Mouse (Mus musculus) forebrain, embryonic 15.5 days (tissue): Measurements from ENCODE around the gene Vps13a. TPM values are rescaled to one million over a fixed set of nuclear protein-coding genes. Genes with fewer than 3 reads are reported as not detected.
"Not testable (repeated sequence)": the region's sequence is repeated elsewhere in the genome, so short reads cannot be mapped to it uniquely, and the experiment has no call there.

Source experiments
- ATAC-seq: fragments of 200-750 bp; cut with Nextera tagmentation; replicated peaks from 2 replicates; pipeline ENCODE4 v1.8.0; 2017; ENCODE audit warnings: mild to moderate bottlenecking, moderate TSS enrichment, moderate library complexity
- H3K27ac ChIP-seq: fragments of 300-500 bp; sonication (generic); replicated peaks from 2 replicates; pipeline ENCODE4 v1.5.1; 2015; ENCODE audit warnings: mild to moderate bottlenecking, inconsistent platforms
- H3K27me3 ChIP-seq: fragments of 300-500 bp; sonication (generic); 2 replicates; pipeline ENCODE4 v1.6.1; 2015; ENCODE audit warnings: inconsistent platforms
- H3K36me3 ChIP-seq: fragments of 300-500 bp; sonication (generic); 2 replicates; pipeline ENCODE4 v1.6.1; 2015; ENCODE audit warnings: mild to moderate bottlenecking, inconsistent platforms
- H3K4me1 ChIP-seq: fragments of 300-500 bp; sonication (generic); 2 replicates; pipeline ENCODE4 v1.6.1; 2015; ENCODE audit warnings: inconsistent platforms
- H3K4me2 ChIP-seq: fragments of 300-500 bp; sonication (generic); replicated peaks from 2 replicates; pipeline ENCODE4 v1.6.1; 2015; ENCODE audit warnings: mild to moderate bottlenecking, inconsistent platforms
- H3K4me3 ChIP-seq: fragments of 300-500 bp; sonication (generic); 2 replicates; pipeline ENCODE4 v1.5.1; 2015; ENCODE audit warnings: mild to moderate bottlenecking, inconsistent platforms
- H3K9ac ChIP-seq: fragments of 300-500 bp; sonication (generic); replicated peaks from 2 replicates; pipeline ENCODE4 v1.6.1; 2015; ENCODE audit warnings: mild to moderate bottlenecking, inconsistent platforms
- H3K9me3 ChIP-seq: fragments of 300-500 bp; sonication (generic); 2 replicates; pipeline ENCODE4 v1.6.1; 2016; ENCODE audit warnings: inconsistent platforms
- WGBS: fragments of 180-500 bp; shearing (Covaris S2); methylation state at CpG from one replicate; pipeline ENCODE4 v1.1.7; 2015; ENCODE audit warnings: mixed read lengths; 5-methylcytosine and 5-hydroxymethylcytosine counted together
- polyA plus RNA-seq: library from polyadenylated mRNA; unstranded; fragments of >200 nt; fragmentation: Nextera tagmentation; extraction: Ambion mirVana; gene quantifications from 2 replicates; pipeline ENCODE4 v1.2.1, GENCODE M21; 2015

Gene Vps13a
- polyA plus RNA-seq, 1 experiment from 2014 or later, result 7.7 TPM

GRCm38 (mm10) chr19:16784879-16785278 is 4.1 kb upstream of the Vps13a start:
- Histone ChIP-seq H3K4me1 (peaks cover 8% of the 10 kb centered on the region), H3K4me2 (no peak overlapping the region), H3K9ac (no peak overlapping the region), H3K36me3 (no peaks in the 10 kb centered on the region), H3K9me3 (no peaks in the 10 kb centered on the region), H3K27me3 (peaks cover 8% of the 10 kb centered on the region; the same call in 1 of the 2 replicates), H3K27ac (no peak overlapping the region), H3K4me3 (no peak overlapping the region)
- WGBS, result 28% methylated on average over 3 of the region's 3 CpGs
- ATAC-seq, result no peak

GRCm38 (mm10) chr19:16781406-16782019 is 780 bp upstream of the Vps13a start:
- Histone ChIP-seq H3K9ac (peak overlapping the region; percentile 53), H3K27ac (no peak overlapping the region), H3K4me1 (peaks cover 11% of the 10 kb centered on the region), H3K36me3 (no peaks in the 10 kb centered on the region), H3K4me3 (peak overlapping the region; percentile 76), H3K4me2 (peak overlapping the region; percentile 91), H3K9me3 (no peaks in the 10 kb centered on the region), H3K27me3 (peaks cover 6% of the 10 kb centered on the region; the same call in 1 of the 2 replicates)
- 9% methylated on average over 10 of the region's 10 CpGs for WGBS
- peak; percentile 3; the same call in 1 of the 2 replicates for ATAC-seq

DNA sequence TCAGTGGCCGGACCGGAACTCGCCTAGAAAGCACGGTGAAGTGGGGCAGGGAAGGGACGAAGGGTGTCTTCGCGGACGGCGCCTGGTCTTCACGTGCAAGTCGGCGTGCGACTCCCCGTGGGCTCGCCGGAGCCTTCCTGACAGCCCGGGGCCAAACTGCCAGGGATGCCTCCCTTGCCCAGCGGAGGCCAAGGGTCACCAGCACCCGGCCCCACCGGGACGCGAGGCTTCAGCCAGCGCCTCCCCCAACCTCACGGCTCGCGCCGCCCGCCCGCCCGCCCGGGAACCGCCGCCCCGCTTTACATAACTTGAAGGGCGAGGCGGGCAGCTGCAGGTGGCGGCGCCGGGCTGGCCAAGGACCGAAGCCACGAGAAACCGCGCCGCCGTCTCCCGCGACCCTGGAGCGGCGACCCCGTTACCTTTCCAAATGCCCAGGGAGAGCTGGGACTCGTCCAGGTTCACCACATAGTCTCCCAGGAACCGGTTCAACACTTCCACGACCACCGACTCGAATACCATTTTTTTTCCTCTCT is 416 bp downstream of the Vps13a start:
- peak; percentile 56; the same call in 1 of the 2 replicates for ATAC-seq
- WGBS, result under 1% methylated on average over 54 of the region's 55 CpGs

GRCm38 (mm10) chr19:16779786-16780185 is 947 bp downstream of the Vps13a start:
- H3K9me3 ChIP-seq, result no peaks in the 10 kb centered on the region
- ATAC-seq, result no peak
- H3K36me3 ChIP-seq, result no peaks in the 10 kb centered on the region
- peaks cover 6% of the 10 kb centered on the region; the same call in 1 of the 2 replicates for H3K27me3 ChIP-seq
- H3K4me3 ChIP-seq, result peak overlapping the region; percentile 76
- H3K4me2 ChIP-seq, result peak overlapping the region; percentile 91
- H3K4me1 ChIP-seq, result peaks cover 11% of the 10 kb centered on the region
- H3K9ac ChIP-seq, result peak overlapping the region; percentile 53
- no peak overlapping the region for H3K27ac ChIP-seq
- WGBS, result 12% methylated on average over 8 of the region's 8 CpGs

More for the DNA sequence above, 416 bp downstream of the Vps13a start:
- Histone ChIP-seq H3K4me1 (peaks cover 11% of the 10 kb centered on the region), H3K4me2 (peak overlapping the region; percentile 91), H3K27me3 (peaks cover 6% of the 10 kb centered on the region; the same call in 1 of the 2 replicates), H3K27ac (no peak overlapping the region), H3K36me3 (no peaks in the 10 kb centered on the region), H3K9ac (peak overlapping the region; percentile 53), H3K9me3 (no peaks in the 10 kb centered on the region), H3K4me3 (peak overlapping the region; percentile 76)

- H3K36me3 ChIP-seq, result no peaks in the 10 kb centered on the region
- H3K4me3 ChIP-seq, result no peak overlapping the region
- no peak overlapping the region for H3K4me2 ChIP-seq
- ATAC-seq, result no peak
- H3K4me1 ChIP-seq, result peaks cover 11% of the 10 kb centered on the region
- peaks cover 6% of the 10 kb centered on the region; the same call in 1 of the 2 replicates for H3K27me3 ChIP-seq
- WGBS, result 64% methylated on average over 5 of the region's 5 CpGs
- no peak overlapping the region for H3K27ac ChIP-seq
- H3K9ac ChIP-seq, result 0 out of 2 replicates have a peak overlapping the region, but pooled peaks have one; percentile 4
- no peaks in the 10 kb centered on the region for H3K9me3 ChIP-seq
Observed at GRCm38 (mm10) chr19:16779281-16779680, 1.5 kb downstream of the Vps13a start.

DNA sequence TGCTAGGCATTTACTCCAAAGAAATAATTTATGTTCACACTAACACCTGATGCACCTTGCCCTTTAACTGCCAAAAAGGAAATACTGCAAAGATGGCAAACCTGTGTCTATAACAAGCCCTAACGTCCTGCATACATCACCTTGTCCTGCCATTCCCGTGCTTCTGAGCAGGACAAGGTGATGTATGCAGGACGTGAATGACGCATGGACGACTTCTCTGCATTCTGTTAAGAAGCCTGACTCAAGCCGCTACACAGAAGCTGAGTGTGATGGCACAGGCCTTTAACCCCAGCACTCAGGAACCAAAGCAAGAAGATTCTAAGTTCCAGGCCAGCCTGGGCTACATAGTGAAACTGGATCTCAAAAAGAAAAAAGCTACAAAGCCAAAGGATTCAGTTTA is 2.2 kb downstream of the Vps13a start:
- WGBS, result 75% methylated on average over 6 of the region's 6 CpGs
- Histone ChIP-seq H3K4me3 (no peak overlapping the region), H3K9ac (no peak overlapping the region)

GRCm38 (mm10) chr19:16777901-16778300 is 2.8 kb downstream of the Vps13a start:
- Histone ChIP-seq H3K4me3 (no peak overlapping the region), H3K9me3 (no peaks in the 10 kb centered on the region), H3K27ac (no peak overlapping the region), H3K4me2 (no peak overlapping the region), H3K27me3 (peaks cover 5% of the 10 kb centered on the region; the same call in 1 of the 2 replicates), H3K36me3 (no peaks in the 10 kb centered on the region), H3K4me1 (peaks cover 11% of the 10 kb centered on the region), H3K9ac (no peak overlapping the region)
- 76% methylated on average over 3 of the region's 3 CpGs for WGBS
- ATAC-seq, result no peak

More for the DNA sequence above, 2.2 kb downstream of the Vps13a start:
- H3K36me3 ChIP-seq, result no peaks in the 10 kb centered on the region
- H3K4me2 ChIP-seq, result no peak overlapping the region
- no peak for ATAC-seq
- no peaks in the 10 kb centered on the region for H3K9me3 ChIP-seq
- H3K4me1 ChIP-seq, result peaks cover 11% of the 10 kb centered on the region
- no peak overlapping the region for H3K27ac ChIP-seq
- peaks cover 6% of the 10 kb centered on the region; the same call in 1 of the 2 replicates for H3K27me3 ChIP-seq

DNA sequence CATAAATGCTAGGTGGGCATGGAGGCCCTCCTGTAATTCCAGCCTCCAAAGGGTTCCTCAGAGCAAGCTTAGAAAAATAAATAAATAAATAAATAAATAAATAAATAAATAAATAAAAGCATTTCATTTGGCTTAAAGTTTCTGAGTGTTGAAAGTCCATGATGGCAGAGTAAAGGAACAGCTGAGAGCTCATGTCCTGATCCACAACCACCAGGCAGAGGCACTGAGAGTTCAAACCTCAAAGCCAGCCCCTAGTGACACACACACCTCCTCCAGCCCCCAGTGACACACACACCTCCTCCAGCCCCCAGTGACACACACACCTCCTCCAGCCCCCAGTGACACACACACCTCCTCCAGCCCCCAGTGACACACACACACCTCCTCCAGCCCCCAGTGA is 3.3 kb downstream of the Vps13a start:
- H3K9ac ChIP-seq, H3K4me3 ChIP-seq, H3K9me3 ChIP-seq, H3K27ac ChIP-seq, H3K4me2 ChIP-seq, ATAC-seq, H3K27me3 ChIP-seq, H3K36me3 ChIP-seq: not testable (repeated sequence)
- H3K4me1 ChIP-seq, result peaks cover 11% of the 10 kb centered on the region

- ATAC-seq, result no peak
- H3K27me3 ChIP-seq, result no peaks in the 10 kb centered on the region
- no peak overlapping the region for H3K4me3 ChIP-seq
- H3K9ac ChIP-seq, result no peak overlapping the region
- no peaks in the 10 kb centered on the region for H3K4me1 ChIP-seq
- 71% methylated on average over 11 of the region's 11 CpGs for WGBS
- H3K4me2 ChIP-seq, result no peak overlapping the region
- H3K27ac ChIP-seq, result no peak overlapping the region
- no peaks in the 10 kb centered on the region for H3K9me3 ChIP-seq
- no peaks in the 10 kb centered on the region for H3K36me3 ChIP-seq
Observed at GRCm38 (mm10) chr19:16773237-16774016, 7.3 kb downstream of the Vps13a start.

DNA sequence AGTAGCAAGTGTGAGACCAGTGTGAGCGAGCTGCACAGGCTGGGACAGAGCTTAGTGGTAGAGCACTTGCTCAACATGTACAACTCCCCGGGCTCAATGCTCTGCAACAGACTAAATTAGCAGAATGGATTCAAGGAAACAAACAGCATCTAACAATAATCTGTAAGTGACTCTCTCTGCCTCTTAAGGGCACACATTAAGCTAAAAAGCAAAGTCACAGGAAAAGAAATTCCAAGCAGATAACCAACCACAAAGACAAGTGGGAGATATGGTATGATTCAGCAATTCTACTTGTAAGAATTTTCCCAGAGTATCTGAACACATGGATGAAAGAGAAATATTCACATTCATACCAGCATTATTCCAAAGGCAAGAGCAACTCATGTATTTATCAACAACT is 13.3 kb downstream of the Vps13a start:
- WGBS, result 80% methylated on average over 2 of the region's 2 CpGs
- no peak for ATAC-seq

DNA sequence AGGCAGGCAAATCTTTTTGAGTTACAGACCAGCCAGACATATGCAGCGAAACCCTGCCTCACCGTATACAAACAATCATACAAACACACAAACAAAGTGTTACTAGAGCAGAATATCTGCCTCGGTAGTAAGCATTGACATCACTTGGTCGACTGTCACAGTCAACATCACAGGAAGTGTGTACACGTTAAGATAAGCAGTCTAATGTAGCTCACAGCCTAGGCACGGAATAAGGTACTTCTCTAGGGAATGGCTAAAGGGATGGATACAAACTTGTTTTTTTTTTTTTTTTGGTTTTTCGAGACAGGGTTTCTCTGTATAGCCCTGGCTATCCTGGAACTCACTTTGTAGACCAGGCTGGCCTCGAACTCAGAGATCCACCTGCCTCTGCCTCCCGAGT is 23.3 kb downstream of the Vps13a start:
- not testable (repeated sequence) for H3K27me3 ChIP-seq, H3K27ac ChIP-seq, H3K4me3 ChIP-seq, ATAC-seq, H3K4me1 ChIP-seq, H3K4me2 ChIP-seq, H3K36me3 ChIP-seq, H3K9ac ChIP-seq, H3K9me3 ChIP-seq
- 94% methylated on average over 9 of the region's 9 CpGs for WGBS

More for the DNA sequence above, 13.3 kb downstream of the Vps13a start:
- no peak overlapping the region for H3K9ac ChIP-seq
- H3K27ac ChIP-seq, result no peak overlapping the region
- H3K4me3 ChIP-seq, result no peak overlapping the region
- H3K4me2 ChIP-seq, result no peak overlapping the region
- H3K27me3 ChIP-seq, result no peaks in the 10 kb centered on the region
- H3K4me1 ChIP-seq, result no peaks in the 10 kb centered on the region
- no peaks in the 10 kb centered on the region for H3K9me3 ChIP-seq
- no peaks in the 10 kb centered on the region for H3K36me3 ChIP-seq

GRCm38 (mm10) chr19:16755854-16756253 is 24.9 kb downstream of the Vps13a start:
- no peak overlapping the region for H3K9ac ChIP-seq
- H3K27ac ChIP-seq, result no peak overlapping the region
- no peaks in the 10 kb centered on the region for H3K27me3 ChIP-seq
- H3K4me2 ChIP-seq, result no peak overlapping the region
- no peaks in the 10 kb centered on the region for H3K4me1 ChIP-seq
- no peak for ATAC-seq
- H3K4me3 ChIP-seq, result no peak overlapping the region
- no peaks in the 10 kb centered on the region for H3K9me3 ChIP-seq
- no peaks in the 10 kb centered on the region for H3K36me3 ChIP-seq
